Mouse (Mus musculus): ENCODE data around the gene Sdk2. TPM values are rescaled to one million over a fixed set of nuclear protein-coding genes. Genes with fewer than 3 reads are reported as not detected.

Gene Sdk2
- polyA plus RNA-seq, 1 experiment from 2014 or later: 0.66 TPM

GRCm38 (mm10) chr11:113998702-113999101, 68.1 kb downstream of the Sdk2 start:
- Histone ChIP-seq H3K9ac (replicated peaks; ENCODE audit: low read depth) (no peak overlapping the region), H3K4me1 (ENCODE audit: insufficient read depth, low read depth, low read length) (no peaks in the 10 kb centered on the region), H3K4me3 (ENCODE audit: low read depth, low read length) (no peak overlapping the region), H3K4me2 (replicated peaks; ENCODE audit: low read depth, low read length) (no peak overlapping the region), H3K36me3 (ENCODE audit: insufficient read depth, low read length) (no peaks in the 10 kb centered on the region), H3K27ac (ENCODE audit: low read length) (no peak overlapping the region), H3K9me3 (ENCODE audit: low read length) (no peaks in the 10 kb centered on the region), H3K27me3 (replicated peaks; ENCODE audit: insufficient read depth, low read length) (no peaks in the 10 kb centered on the region)
- WGBS: 69% methylated on average over 3 of the region's 3 CpGs
- TF ChIP-seq EP300 (IDR thresholded peaks at IDR 0.05): peak; percentile 31; the same call in 1 of the 2 replicates
- no peak for TF ChIP-seq CTCF (IDR thresholded peaks at IDR 0.05)
- peak; percentile 73 for DNase-seq (ENCODE audit: low spot score)
- ATAC-seq: peak; percentile 70

DNA sequence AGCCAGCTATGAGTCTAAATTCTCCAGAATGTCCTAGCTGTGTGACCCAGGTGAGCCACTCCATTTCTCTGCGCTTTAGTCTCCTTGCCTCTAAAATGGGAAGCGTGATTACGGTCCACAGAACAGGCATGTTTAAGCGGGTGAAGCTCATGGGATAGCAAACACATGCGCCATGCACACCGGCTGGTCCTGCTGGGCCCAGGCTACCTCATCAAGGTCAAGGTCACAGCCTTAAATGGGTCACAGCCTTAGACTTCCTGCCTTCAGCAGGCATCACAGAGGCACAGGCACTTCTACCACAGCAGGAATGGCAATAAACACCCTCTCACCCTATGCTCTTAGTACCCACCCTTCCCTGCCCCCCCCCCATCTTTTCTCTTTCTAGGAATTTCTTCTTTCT, 72.9 kb downstream of the Sdk2 start:
- Histone ChIP-seq H3K4me2 (replicated peaks; ENCODE audit: low read depth, low read length) (no peak overlapping the region), H3K4me3 (ENCODE audit: low read depth, low read length) (no peak overlapping the region), H3K36me3 (ENCODE audit: insufficient read depth, low read length) (no peaks in the 10 kb centered on the region), H3K9ac (replicated peaks; ENCODE audit: low read depth) (no peak overlapping the region), H3K9me3 (ENCODE audit: low read length) (no peaks in the 10 kb centered on the region), H3K27me3 (replicated peaks; ENCODE audit: insufficient read depth, low read length) (no peaks in the 10 kb centered on the region), H3K27ac (ENCODE audit: low read length) (no peak overlapping the region), H3K4me1 (ENCODE audit: insufficient read depth, low read depth, low read length) (no peaks in the 10 kb centered on the region)
- DNase-seq (ENCODE audit: low spot score): no peak
- 92% methylated on average over 6 of the region's 6 CpGs for WGBS
- ATAC-seq: no peak
- TF ChIP-seq CTCF (IDR thresholded peaks at IDR 0.05) (no peak), EP300 (IDR thresholded peaks at IDR 0.05) (no peak)

GRCm38 (mm10) chr11:113992894-113993293, 74.0 kb downstream of the Sdk2 start:
- no peak for TF ChIP-seq CTCF (IDR thresholded peaks at IDR 0.05)
- Histone ChIP-seq H3K27ac (ENCODE audit: low read length) (no peak overlapping the region), H3K9ac (replicated peaks; ENCODE audit: low read depth) (no peak overlapping the region), H3K27me3 (replicated peaks; ENCODE audit: insufficient read depth, low read length) (no peaks in the 10 kb centered on the region), H3K4me2 (replicated peaks; ENCODE audit: low read depth, low read length) (no peak overlapping the region), H3K4me3 (ENCODE audit: low read depth, low read length) (no peak overlapping the region), H3K9me3 (ENCODE audit: low read length) (no peaks in the 10 kb centered on the region), H3K4me1 (ENCODE audit: insufficient read depth, low read depth, low read length) (no peaks in the 10 kb centered on the region), H3K36me3 (ENCODE audit: insufficient read depth, low read length) (no peaks in the 10 kb centered on the region)
- 79% methylated on average over 10 of the region's 10 CpGs for WGBS
- DNase-seq (ENCODE audit: low spot score): no peak
- no peak for ATAC-seq

- H3K9me3 ChIP-seq (ENCODE audit: low read length): no peaks in the 10 kb centered on the region
- ATAC-seq (no peak), DNase-seq (ENCODE audit: low spot score) (no peak)
- H3K9ac ChIP-seq (replicated peaks; ENCODE audit: low read depth): no peak overlapping the region
- H3K27me3 ChIP-seq (replicated peaks; ENCODE audit: insufficient read depth, low read length): no peaks in the 10 kb centered on the region
- H3K27ac ChIP-seq (ENCODE audit: low read length): no peak overlapping the region
- 58% methylated on average over 8 of the region's 8 CpGs for WGBS
- H3K36me3 ChIP-seq (ENCODE audit: insufficient read depth, low read length): no peaks in the 10 kb centered on the region
- no peak overlapping the region for H3K4me2 ChIP-seq (replicated peaks; ENCODE audit: low read depth, low read length)
- H3K4me3 ChIP-seq (ENCODE audit: low read depth, low read length): no peak overlapping the region
- H3K4me1 ChIP-seq (ENCODE audit: insufficient read depth, low read depth, low read length): no peaks in the 10 kb centered on the region
- TF ChIP-seq CTCF (IDR thresholded peaks at IDR 0.05) (no peak), EP300 (IDR thresholded peaks at IDR 0.05) (no peak)
These were observed 75.0 kb downstream of the Sdk2 start for GRCm38 (mm10) chr11:113991886-113992285.

GRCm38 (mm10) chr11:113990466-113990865, 76.4 kb downstream of the Sdk2 start:
- H3K4me1 ChIP-seq (ENCODE audit: insufficient read depth, low read depth, low read length): no peaks in the 10 kb centered on the region
- no peak overlapping the region for H3K4me3 ChIP-seq (ENCODE audit: low read depth, low read length)
- no peak overlapping the region for H3K27ac ChIP-seq (ENCODE audit: low read length)
- no peak for TF ChIP-seq EP300 (IDR thresholded peaks at IDR 0.05)
- no peak for TF ChIP-seq CTCF (IDR thresholded peaks at IDR 0.05)
- ATAC-seq (peak; percentile 68), DNase-seq (ENCODE audit: low spot score) (peak; percentile 55)
- H3K4me2 ChIP-seq (replicated peaks; ENCODE audit: low read depth, low read length): no peak overlapping the region
- 6% methylated on average over 6 of the region's 6 CpGs for WGBS
- H3K36me3 ChIP-seq (ENCODE audit: insufficient read depth, low read length): no peaks in the 10 kb centered on the region
- H3K9me3 ChIP-seq (ENCODE audit: low read length): no peaks in the 10 kb centered on the region
- H3K9ac ChIP-seq (replicated peaks; ENCODE audit: low read depth): no peak overlapping the region
- H3K27me3 ChIP-seq (replicated peaks; ENCODE audit: insufficient read depth, low read length): no peaks in the 10 kb centered on the region

GRCm38 (mm10) chr11:113990065-113990464, 76.8 kb downstream of the Sdk2 start:
- Histone ChIP-seq H3K27ac (ENCODE audit: low read length) (no peak overlapping the region), H3K4me3 (ENCODE audit: low read depth, low read length) (no peak overlapping the region), H3K9ac (replicated peaks; ENCODE audit: low read depth) (no peak overlapping the region), H3K9me3 (ENCODE audit: low read length) (no peaks in the 10 kb centered on the region), H3K4me1 (ENCODE audit: insufficient read depth, low read depth, low read length) (no peaks in the 10 kb centered on the region), H3K4me2 (replicated peaks; ENCODE audit: low read depth, low read length) (no peak overlapping the region), H3K36me3 (ENCODE audit: insufficient read depth, low read length) (no peaks in the 10 kb centered on the region), H3K27me3 (replicated peaks; ENCODE audit: insufficient read depth, low read length) (no peaks in the 10 kb centered on the region)
- no peak for TF ChIP-seq CTCF (IDR thresholded peaks at IDR 0.05)
- no peak for TF ChIP-seq EP300 (IDR thresholded peaks at IDR 0.05)
- ATAC-seq (no peak), DNase-seq (ENCODE audit: low spot score) (no peak)
- 30% methylated on average over 4 of the region's 4 CpGs for WGBS

DNA sequence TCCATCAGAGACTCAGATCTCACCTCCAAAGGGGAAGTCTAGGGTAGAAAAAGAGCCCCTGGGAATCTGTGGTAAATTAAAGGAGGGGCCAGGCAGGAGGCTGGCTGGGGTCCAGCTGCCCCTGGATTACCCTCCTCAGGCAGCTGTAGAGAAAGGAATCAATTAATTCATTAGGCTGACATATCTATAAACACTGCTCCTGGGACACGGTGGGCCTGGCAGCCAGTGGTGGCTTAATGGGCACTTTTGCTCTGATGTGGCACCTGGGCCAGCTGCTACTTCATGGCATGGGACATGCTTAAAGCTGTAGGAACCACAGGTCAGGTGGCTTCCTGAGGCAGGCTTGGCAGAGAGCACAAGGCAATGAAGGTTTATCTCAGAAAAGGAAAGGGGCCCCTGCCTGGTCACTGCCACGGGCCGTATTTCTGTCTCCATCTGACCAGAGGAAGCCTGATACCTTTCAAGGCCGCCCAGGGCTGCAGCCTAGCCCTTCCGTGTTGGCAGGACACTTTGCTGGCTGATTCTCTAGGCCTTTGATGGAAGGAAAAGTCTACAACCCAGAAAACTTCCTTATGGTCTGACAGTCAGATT, 80.9 kb downstream of the Sdk2 start:
- H3K4me3 ChIP-seq (ENCODE audit: low read depth, low read length): no peak overlapping the region
- DNase-seq (ENCODE audit: low spot score) (no peak), ATAC-seq (no peak)
- 34% methylated on average over 5 of the region's 5 CpGs for WGBS
- no peak overlapping the region for H3K9ac ChIP-seq (replicated peaks; ENCODE audit: low read depth)
- no peaks in the 10 kb centered on the region for H3K4me1 ChIP-seq (ENCODE audit: insufficient read depth, low read depth, low read length)
- no peak for TF ChIP-seq CTCF (IDR thresholded peaks at IDR 0.05)
- no peak for TF ChIP-seq EP300 (IDR thresholded peaks at IDR 0.05)
- H3K4me2 ChIP-seq (replicated peaks; ENCODE audit: low read depth, low read length): no peak overlapping the region
- no peak overlapping the region for H3K27ac ChIP-seq (ENCODE audit: low read length)
- H3K9me3 ChIP-seq (ENCODE audit: low read length): no peaks in the 10 kb centered on the region
- no peaks in the 10 kb centered on the region for H3K27me3 ChIP-seq (replicated peaks; ENCODE audit: insufficient read depth, low read length)
- H3K36me3 ChIP-seq (ENCODE audit: insufficient read depth, low read length): no peaks in the 10 kb centered on the region
